Mouse (Mus musculus): ENCODE measurements around the gene Dync1i2. TPM values are rescaled to one million over a fixed set of nuclear protein-coding genes. Genes with fewer than 3 reads are reported as not detected.

Gene Dync1i2
- total RNA-seq (2023) = 52.2 TPM

DNA sequence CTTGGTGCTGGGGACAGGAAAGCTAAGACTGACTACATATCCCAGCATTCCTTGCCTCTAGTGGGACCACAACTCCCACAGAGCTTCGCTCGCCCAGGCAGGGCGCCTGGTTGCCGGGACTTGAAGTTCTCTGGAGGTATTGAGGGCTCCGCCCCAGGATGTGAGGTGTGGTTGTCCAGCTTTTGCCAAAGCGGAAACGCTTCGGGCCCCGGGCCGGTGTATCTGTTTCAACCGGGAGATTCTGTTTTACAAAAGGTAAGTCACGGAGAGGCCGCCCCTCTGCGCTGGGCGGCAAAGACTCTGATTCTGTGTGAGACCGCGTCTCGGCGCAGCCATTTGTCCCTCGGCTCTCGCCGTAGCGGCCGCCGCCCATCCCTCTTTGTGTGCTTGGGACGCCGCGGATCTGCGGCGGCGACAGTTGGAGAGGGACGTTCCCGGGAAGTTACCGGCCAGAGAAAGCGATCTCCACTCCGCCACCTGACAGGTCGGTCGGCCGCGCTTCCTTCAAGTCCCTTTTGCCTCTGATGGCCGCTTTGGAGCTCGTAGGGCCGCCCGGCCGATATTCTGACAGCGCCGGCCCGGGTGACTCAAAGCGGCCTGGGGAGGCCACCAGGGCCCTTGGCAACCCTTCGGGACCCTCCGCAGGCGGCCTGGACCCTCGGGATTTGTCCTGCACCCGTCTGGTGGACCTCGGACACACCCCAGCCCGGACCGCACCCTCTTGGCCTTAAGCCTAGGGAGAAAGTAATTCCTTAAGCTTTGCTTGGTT, at the start of gene Dync1i2:
TSS of gene Dync1i2 (plus strand) at position 116 of the 769 bp plus-strand sequence.

Other genes with a start within 250 kb of the Dync1i2 start
- gene Dcaf17, start 156.4 kb upstream of the Dync1i2 start, total RNA-seq (2023) = 22.0 TPM
- gene Mettl8, start 156.1 kb upstream of the Dync1i2 start, total RNA-seq (2023) = 27.8 TPM
- gene Cybrd1, start 93.8 kb upstream of the Dync1i2 start, total RNA-seq (2023) = 0.41 TPM
- 63.6 TPM for gene Slc25a12, start 156.0 kb downstream of the Dync1i2 start, total RNA-seq (2023)
- 30.7 TPM for gene Hat1, start 177.3 kb downstream of the Dync1i2 start, total RNA-seq (2023)
- 36.1 TPM for gene Metap1d, start 241.6 kb downstream of the Dync1i2 start, total RNA-seq (2023)